Mouse (Mus musculus): ENCODE data around the gene Krtap1-3.
"Not testable (repeated sequence)": the region's sequence is repeated elsewhere in the genome, so short reads cannot be mapped to it uniquely, and the experiment has no call there.

Gene Krtap1-3

DNA sequence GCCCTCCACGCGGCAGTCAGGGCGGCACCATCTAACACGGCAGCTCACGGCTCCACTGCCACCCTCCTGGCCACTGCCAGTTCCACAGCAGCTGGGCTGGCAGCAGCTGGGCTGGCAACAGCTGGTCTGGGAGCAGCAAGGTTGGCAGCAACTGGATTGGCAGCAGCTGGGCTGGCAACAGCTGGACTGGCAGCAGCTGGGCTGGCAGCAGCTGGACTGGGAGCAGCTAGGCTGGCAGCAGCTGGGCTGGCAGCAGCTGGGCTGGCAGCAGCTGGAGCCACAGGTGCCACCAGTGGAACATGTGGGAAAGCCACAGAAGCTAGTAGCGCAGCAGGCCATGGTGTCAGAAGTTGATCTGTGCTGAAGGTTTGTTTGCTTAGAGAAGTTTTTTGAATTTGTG is at the start of gene Krtap1-3:
Krtap1-3 (minus strand) TSS at position 359 of the 400 bp plus-strand sequence.
- DNase-seq: no peak

DNA sequence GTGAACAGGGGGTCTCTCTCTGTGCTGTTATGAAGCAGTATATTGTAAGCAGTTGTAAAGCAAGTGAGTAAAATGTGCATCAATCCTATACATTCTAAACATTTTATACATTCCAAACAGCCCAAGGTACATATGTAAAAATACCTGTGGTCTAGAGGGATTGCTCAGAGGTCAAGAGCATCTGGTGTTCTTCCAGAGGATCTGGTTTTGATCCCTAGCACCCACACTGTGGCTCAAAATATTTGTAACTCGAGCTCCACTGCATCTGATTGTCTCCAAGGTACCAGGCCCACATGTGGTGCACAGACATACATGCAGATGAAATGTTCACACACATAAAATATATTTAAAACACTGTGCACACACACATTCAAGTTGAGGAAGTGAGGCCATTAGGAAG is 49.8 kb upstream of the Krtap1-3 start:
- no peak for DNase-seq

DNA sequence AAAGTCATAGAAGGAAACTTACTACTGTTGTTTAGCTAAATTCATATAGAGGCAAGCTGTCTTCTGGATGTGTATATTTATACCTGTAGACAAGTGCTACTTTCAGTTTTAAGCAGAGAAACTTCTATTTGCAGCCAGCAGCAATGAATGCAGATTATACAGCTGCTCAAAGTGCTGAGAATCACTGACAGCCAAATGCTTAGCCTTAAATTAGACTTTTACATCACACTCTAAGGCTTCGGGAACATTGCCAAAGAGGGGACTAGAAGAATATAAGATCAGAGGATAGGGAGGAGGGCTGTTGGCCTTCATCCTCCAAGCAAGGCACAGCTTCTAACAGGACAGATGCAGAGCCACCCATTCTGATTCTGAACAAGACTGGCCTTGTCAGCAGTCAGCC is 45.9 kb upstream of the Krtap1-3 start:
- DNase-seq: no peak

DNA sequence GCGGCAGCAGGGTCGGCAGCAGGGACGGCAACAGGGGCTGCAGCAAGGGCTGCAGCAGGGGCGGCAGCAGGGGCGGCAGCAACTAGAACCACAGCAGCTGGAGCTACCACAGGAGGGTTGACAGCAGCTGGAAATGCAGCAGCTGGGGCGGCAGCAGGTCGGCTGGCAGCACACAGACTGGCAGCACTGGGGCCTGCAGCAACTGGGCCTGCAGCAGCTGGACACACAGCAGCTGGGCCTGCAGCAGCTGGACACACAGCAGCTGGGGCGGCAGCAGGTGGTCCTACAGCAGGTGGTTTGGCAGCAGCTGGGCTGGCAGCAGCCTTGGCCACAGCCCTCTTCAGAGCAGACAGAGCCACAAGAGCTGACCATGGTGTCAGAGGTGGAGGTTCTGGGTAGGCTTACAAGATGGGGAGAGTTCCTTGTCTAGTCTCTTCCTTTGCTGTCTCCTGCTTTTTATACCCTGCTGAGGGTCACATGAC is 43.6 kb upstream of the Krtap1-3 start, which contains the start of gene Krtap4-2:
Krtap4-2 (minus strand) TSS at position 432 of the 482 bp plus-strand sequence.
- DNase-seq: no peak

DNA sequence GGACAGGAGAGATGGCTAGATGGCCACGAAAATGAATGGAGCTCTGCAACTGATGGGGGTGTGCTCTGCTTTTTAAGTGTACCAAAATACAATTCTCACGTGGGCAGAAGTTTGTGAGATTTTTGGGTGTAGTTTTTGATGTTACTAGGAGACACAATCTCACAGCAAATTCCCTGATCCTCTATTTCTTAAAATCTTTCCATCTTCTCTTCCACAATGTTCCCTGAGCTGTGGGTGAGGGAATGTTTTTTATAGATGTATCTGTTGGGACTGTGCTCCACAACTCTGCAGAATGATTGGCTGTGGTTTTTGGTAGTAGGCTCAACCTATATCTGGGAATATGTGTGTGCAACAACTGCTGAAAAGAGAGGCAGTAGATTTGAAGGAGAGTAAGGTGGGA is 42.2 kb upstream of the Krtap1-3 start:
- no peak for DNase-seq

DNA sequence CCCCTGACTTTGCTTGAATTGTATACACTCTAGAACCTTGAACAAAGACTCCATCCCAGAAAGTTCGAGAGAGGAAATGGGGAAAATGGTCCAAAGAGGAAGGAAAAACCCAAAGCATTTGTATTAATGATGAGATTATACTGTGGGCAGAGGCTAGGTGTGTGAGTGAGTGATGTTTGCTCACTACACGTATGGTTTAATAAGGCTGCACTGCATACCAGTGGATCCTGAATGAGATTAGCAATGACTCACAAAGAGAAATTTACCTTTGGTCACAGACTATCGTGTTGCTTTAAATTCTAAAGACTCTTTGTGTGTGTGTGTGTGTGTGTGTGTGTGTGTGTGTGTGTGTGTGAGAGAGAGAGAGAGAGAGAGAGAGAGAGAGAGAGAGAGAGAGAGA is 39.8 kb upstream of the Krtap1-3 start:
- DNase-seq: no peak

DNA sequence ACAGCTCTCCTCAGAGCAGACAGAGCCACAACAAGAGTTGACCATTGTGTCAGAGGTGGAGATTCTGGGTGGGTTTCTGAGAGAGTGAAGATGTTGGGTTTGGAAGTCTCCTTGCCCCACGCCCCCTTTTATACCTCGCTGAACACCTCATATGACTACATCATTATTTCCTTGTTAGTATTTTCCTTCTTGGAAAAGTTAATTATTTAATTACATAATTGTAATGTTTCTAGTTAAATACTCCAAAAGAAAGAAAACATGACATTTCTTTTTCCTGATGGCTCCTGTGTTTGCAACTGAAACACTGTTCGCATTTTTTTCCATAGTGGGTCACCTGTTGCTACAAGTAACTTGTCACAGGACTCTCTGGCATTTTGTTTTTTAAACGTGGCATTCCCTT is 37.0 kb upstream of the Krtap1-3 start, which contains the start of gene Krtap4-1:
Krtap4-1 (minus strand) TSS at position 101 of the 400 bp plus-strand sequence.
- DNase-seq: no peak

DNA sequence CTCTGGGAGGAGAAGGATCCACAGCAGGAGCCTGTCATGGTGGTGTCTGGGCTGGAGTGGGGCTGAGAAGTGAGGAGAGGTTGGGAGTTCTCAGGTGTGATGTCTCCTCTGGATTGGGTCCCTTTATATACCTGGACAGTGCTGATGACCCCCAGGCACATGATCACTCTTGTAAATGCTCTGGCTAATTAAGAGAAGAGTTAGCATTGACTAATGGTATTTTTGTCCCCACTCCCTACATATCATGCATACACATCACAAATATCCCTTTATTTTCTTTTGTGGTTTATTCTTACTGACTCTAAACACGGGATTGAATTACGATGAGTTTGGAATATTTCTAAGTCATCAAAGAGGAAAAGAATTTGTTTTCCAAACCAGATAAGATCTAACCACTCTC is 29.2 kb upstream of the Krtap1-3 start, which contains the start of gene Gm11562:
Gm11562 (minus strand) TSS at position 101 of the 400 bp plus-strand sequence.
- DNase-seq: no peak

DNA sequence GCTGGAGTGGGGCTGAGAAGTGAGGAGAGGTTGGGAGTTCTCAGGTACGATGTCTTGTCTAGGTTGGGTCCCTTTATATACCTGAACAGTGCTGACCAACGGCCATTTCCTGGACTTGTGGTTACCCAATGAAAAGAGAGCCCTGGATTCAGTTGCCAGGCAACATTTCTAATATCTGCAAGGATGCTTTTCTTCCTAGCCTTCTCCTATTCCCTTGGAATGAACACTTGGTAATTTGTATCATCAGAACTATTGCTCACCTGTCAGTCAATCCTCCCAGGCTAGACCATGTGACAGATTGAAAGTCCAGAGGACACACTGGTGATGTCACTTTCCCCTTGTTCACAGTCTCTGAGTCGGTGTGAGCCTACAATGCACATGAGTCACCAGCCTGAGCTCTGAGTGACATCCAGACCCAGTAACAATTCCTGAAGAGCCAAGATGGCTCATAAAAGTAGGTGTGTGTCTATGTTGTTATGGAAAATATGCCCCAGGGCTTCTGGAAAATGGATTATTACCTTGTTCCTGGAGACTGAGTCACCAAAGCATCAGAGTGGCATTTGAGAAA is 23.7 kb upstream of the Krtap1-3 start, which contains the start of gene Krtap2-4:
Krtap2-4 (minus strand) TSS at position 51 of the 568 bp plus-strand sequence.
- no peak for DNase-seq

DNA sequence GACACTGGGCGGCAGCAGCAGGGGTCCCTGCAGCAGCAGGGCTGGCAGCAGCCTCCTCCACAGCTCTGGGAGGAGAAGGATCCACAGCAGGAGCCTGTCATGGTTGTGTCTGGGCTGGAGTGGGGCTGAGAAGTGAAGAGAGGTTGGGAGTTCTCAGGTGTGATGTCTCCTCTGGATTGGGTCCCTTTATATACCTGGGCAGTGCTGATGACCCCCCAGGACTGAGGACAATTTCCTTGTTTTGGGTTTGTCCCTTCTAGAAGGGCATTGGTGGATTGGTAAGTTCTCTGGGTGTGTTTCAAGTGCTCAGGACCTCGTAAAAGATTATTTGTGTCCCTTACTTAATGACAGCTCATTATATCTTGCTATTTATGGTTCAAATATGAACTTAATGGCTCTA is 18.9 kb upstream of the Krtap1-3 start, which contains the start of gene Gm11937:
Gm11937 (minus strand) TSS at position 101 of the 400 bp plus-strand sequence.
- DNase-seq: not testable (repeated sequence)

DNA sequence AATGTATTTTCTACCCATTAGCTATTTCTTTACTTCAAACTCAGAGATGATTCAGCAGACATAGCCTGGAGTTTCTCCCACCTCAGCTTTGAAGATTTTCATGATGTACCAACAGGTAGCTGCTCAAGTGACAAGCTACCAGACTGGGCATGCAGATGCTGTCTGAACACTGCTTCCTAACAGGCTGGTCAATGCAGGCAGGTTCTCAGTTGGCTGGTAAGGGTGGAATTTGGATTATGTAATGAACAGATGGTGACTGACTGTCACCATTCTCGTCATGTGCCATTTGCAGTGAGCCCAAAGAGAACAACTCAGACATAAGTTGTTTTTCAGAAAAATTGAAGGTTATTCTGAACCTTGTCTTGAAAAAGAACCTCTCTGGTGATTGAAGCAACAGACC is 18.0 kb upstream of the Krtap1-3 start:
- DNase-seq: no peak

DNA sequence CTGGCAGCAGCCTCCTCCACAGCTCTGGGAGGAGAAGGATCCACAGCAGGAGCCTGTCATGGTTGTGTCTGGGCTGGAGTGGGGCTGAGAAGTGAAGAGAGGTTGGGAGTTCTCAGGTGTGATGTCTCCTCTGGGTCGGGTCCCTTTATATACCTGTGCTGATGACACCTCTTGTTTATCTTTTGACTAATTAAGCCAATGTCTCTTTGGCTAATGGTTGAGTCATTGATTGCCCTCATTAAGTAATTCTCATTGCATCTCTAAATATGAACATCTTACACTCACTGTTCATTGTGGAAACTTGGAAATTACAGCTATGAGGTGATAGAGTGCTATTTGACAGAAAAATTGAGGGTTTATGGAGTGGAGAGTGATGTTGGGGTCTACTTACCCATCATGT is 12.1 kb upstream of the Krtap1-3 start, which contains the start of gene Gm11938:
Gm11938 (minus strand) TSS at position 101 of the 400 bp plus-strand sequence.
- not testable (repeated sequence) for DNase-seq

DNA sequence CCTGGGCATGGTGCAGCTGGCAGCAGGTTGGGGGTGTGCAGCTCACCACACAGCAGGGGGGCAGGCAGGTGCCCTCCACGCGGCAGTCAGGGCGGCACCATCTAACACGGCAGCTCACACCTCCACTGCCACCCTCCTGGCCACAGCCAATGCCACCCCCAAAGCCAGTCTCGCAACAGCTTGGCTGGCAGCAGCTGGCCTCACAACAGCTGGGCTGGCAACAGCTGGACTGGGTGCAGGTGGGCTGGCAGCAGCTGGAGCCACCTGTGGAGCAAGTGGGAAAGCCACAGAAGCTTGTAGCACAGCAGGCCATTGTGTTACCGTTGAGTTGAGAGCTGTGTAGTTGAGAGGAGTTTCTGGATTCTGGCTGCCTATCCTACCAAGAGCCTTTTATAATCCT is 6.6 kb upstream of the Krtap1-3 start, which contains the start of gene Krtap9-3:
Krtap9-3 (minus strand) TSS at position 364 of the 400 bp plus-strand sequence.
- DNase-seq: not testable (repeated sequence)

DNA sequence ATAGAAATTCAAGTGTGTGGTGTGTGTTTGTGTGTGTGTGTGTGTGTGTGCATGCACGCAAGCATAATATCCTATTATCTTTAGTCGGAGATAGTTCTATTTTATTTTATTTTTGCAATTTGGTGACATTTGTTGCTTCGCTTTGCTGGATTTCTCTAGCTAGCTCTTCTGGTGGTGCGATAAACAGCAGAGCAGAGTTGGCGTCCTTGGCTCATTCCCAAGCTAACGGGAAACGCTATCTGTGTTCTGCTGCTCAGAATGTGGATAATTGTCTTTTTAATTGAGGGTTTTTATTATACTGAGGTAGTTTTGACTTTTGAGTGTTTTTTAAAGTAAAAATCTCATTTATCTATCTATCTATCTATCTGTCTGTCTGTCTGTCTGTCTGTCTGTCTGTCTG is 6.0 kb downstream of the Krtap1-3 start:
- DNase-seq: no peak

DNA sequence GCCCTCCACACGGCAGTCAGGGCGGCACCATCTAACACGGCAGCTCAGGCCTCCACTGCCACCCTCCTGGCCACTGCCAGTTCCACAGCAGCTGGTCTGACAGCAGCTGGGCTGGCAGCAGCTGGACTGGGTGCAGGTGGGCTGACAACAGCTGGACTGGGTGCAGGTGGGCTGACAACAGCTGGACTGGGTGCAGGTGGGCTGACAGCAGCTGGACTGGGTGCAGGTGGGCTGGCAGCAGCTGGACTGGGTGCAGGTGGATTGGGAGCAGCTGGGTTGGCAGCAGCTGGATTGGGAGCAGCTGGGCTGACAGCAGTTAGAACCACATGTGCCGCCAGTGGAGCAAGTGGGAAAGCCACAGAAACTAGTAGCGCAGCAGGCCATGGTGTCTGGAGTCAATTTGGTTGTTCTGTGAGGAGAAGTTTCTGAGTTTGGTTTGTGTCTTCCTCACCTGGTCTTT is 7.9 kb downstream of the Krtap1-3 start, which contains the start of gene Krtap1-4:
Krtap1-4 (minus strand) TSS at position 410 of the 460 bp plus-strand sequence.
- DNase-seq: no peak

DNA sequence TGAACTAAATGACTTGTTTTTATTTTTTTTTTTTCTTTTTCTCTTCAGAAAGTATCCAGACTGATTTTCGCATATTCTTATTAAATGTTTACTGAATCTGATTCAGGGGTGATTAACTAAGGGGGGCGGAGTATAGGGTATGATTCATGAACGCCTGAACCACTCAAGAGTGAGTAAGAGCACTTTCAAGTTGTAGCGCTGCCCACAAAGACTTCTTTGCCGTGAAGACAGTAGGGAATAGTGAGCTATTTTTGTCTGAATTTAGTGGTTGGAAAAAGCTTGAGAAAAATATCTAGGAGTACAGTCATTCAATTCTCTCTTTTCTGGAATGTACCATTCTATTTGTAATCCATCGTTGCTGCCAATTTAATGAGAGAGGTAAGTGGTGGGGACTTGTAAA is 9.6 kb downstream of the Krtap1-3 start:
- DNase-seq: peak in 1 of 2 experiments; percentile 17

DNA sequence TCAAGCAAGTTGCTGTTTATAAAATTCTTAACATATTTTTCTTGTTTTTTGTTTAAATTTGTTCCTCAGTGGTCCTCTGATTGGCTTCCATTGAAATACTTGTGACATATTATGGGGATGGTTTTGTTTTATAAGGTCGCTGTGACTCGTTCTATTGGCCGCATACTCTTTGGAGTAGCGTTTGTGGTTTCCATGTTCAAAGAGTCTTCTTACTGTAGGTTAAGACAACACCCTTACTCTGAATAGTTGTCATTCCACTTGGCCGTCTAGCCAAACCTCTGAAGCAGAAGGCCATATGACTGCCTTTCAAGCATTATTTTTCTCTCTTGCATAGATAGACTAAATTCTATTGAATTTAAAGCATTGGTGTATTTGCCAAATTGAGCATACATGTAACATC is 10.1 kb downstream of the Krtap1-3 start:
- no peak for DNase-seq

DNA sequence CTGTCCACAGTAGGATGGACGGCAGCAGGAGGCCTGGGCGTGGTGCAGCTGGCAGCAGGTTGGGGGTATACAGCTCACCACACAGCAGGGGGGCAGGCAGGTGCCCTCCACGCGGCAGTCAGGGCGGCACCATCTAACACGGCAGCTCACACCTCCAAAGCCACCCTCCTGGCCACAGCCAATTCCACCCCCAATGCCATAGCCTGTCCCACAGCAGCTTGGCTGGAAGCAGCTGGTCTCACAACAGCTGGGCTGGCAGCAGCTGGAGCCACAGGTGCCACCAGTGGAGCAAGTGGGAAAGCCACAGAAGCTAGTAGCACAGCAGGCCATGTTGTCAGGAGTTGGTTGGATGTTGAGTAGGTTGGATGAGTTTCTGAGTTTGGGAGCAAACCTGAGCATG is 10.5 kb downstream of the Krtap1-3 start, which contains the start of gene Krtap1-5:
Krtap1-5 (minus strand) TSS at position 381 of the 400 bp plus-strand sequence.
- DNase-seq: no peak

DNA sequence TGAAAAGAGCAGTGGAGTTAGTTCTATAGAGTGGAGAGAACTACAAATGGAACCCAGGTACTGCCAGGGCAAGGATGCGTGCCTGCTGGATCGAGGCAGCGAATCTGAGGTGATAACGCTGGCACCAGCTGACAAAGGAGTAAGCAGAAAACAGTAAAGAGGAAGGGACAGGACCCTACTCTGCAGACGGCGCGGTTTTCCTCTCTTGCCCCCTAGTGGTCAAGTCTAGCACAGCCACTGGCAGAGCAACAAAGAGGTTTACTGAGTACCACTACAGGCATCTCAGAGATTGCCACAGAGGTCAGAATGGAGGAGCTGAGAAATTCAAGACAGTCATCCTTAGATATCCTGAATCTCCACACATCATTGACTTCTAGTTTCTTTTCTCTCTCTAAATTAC is 17.0 kb downstream of the Krtap1-3 start:
- DNase-seq: peak; percentile 72 to 76

DNA sequence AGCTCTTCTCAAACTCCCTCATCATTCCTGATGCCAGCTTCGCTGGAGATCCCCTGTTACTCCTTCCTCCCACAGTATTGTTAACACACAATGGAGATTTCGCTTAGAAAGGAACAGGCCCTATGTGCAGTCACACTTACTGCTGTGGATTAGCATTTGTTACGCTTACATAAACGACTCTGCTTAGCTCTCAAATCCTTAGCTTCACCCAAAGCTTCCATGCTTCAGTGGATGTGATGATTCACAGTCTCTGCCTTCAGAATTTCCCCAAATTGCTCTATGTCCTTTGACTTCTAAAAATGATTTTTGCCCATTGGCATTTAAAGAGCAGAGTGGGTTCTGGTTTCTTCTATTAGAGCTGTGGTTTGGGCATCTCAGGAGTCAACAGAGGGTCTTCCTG is 18.0 kb downstream of the Krtap1-3 start:
- DNase-seq: no peak

DNA sequence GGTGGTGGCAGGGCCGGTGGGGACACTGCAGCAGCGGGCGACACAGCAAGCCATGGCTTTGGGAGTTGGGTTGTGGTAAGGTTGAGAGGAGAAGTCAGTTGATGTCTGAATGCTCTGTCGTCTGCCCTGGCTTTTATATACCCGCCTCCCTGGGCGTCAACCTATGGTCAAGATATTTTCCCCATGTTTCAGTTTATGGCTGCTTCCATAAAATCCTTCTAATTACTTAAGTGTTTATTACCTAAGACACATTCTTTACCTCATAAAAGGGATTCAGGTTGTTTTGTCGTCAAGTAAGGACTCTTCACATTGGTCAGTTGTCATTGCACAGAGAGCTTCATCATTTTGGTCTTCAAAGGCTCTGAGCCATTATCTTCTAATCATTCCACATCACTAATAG is 24.6 kb downstream of the Krtap1-3 start, which contains the start of gene Krtap3-1:
Krtap3-1 (minus strand) TSS at position 101 of the 400 bp plus-strand sequence.
- DNase-seq: no peak

DNA sequence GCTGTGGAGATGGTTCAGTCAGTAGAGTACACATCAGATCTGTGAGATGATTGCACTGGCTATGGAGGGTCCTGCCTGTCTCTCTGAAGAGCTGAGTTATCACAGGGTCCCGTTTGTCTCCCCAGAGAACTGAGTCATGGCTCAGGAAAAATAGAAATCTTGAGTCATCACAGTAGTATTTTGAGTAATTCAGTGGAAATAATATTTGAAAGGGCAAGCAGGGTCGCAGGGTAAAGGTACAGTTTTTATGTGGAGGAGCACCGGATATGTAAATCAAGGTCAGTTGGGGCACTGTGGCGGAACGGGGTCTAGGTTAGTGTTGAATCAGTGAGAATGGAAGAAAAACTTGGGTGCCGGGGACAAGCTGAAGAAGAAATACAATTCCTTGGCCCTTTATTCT is 28.6 kb downstream of the Krtap1-3 start:
- DNase-seq: no peak

DNA sequence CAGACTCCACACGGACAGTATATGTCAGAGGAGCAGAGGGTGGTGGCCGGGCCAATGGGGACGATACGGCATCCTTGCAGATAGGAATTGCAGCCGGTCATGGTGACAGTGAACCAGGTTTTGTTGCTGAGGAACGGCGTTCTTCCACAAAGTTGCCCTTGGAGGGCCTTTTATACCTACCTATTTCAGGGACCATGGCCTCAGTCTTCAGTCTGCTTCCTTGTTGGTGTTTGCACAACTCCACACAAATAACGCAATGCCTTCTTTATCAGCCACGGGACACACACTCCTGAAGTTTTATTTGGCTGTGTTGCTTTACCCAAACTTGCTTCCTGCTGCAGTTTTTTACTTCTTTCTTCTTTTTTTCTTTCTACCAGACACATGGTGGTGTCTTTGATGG is 31.8 kb downstream of the Krtap1-3 start, which contains the start of gene Gm11939:
Gm11939 (minus strand) TSS at position 101 of the 400 bp plus-strand sequence.
- no peak for DNase-seq

Data from lung, adult 18-20 months (tissue).